Mouse (Mus musculus) erythroblast, embryonic 14.5 days (primary cell): ENCODE results near the gene Apmap. TPM values are rescaled to one million over a fixed set of nuclear protein-coding genes. Genes with fewer than 3 reads are reported as not detected.

Experiments
- H3K27me3 ChIP-seq: 2 replicates; pipeline ENCODE4 v1.6.1; 2012; ENCODE audit warnings: inconsistent platforms; ENCODE audit not compliant: control insufficient read depth
- H3K36me3 ChIP-seq: 2 replicates; pipeline ENCODE4 v1.6.1; 2012; ENCODE audit warnings: mild to moderate bottlenecking, inconsistent platforms; ENCODE audit not compliant: control insufficient read depth
- H3K4me1 ChIP-seq: 2 replicates; pipeline ENCODE4 v1.6.1; 2012; ENCODE audit warnings: inconsistent platforms; ENCODE audit not compliant: control insufficient read depth
- H3K4me3 ChIP-seq: replicated peaks from 2 replicates; pipeline ENCODE3; 2012; ENCODE audit warnings: moderate library complexity, mild to moderate bottlenecking, inconsistent platforms
- H3K9me3 ChIP-seq: 2 replicates; pipeline ENCODE4 v1.6.1; 2012; ENCODE audit warnings: low read length, inconsistent platforms, mixed read lengths; ENCODE audit not compliant: control insufficient read depth
- GATA1 ChIP-seq: IDR thresholded peaks from 2 replicates; pipeline ENCODE4 v1.6.1; 2012; ENCODE audit warnings: low read length, inconsistent platforms, mixed read lengths
- TAL1 ChIP-seq: IDR thresholded peaks from 3 replicates; pipeline ENCODE4 v1.6.1; 2012; ENCODE audit warnings: low read length, inconsistent platforms, mixed read lengths
- polyA plus RNA-seq: library from polyadenylated mRNA; stranded (reverse); fragments of >175 nt; gene quantifications from 2 replicates; pipeline ENCODE4 v1.2.3, GENCODE M21; 2012

The Apmap gene
- polyA plus RNA-seq, 1 experiment, result 3.3 TPM

DNA sequence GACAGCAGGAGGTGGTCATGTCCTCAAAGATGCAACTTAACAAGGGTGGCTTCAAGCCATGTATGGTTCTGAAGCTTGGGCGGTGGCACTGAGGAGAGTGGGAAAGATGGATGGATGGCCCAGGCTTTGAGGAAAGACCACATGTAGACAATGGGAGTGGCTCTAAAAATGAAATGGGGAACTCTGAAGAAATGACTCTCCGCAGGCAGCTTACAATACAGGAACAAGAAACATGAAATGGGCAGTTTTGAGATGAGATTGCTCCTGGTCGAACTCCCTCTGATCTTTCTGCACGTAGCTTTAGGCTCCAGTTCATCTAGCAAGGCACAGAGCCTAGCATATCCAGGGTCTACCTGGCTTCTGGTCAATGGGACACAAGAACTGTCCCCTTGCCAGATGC is 20.9 kb upstream of the Apmap start:
- peaks cover 91% of the 10 kb centered on the region for H3K36me3 ChIP-seq
- no peaks in the 10 kb centered on the region for H3K9me3 ChIP-seq
- no peak for TF ChIP-seq TAL1
- no peak for TF ChIP-seq GATA1
- peaks cover 4% of the 10 kb centered on the region for H3K4me1 ChIP-seq
- no peaks in the 10 kb centered on the region for H3K27me3 ChIP-seq
- H3K4me3 ChIP-seq, result no peak overlapping the region

DNA sequence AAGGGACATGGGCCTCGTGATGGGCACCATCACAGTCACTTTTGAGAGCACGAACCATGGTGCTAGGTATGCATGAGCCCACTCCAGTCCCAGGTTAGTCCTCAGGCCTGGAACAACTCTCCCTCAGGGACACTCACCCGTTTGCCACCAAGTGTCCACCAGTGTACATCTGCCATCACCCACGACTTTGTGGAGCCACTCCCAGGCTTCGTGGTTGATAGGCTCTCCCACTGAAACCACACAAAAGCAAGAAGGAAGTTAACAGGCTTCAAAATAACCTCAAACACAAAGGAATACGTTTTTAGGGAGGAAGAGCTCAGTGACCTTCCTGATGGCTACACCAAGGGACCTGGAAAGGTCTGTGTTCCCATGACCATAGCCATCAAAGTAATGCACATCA is 18.8 kb upstream of the Apmap start:
- Histone ChIP-seq H3K4me3 (no peak overlapping the region), H3K27me3 (no peaks in the 10 kb centered on the region), H3K36me3 (peaks cover 95% of the 10 kb centered on the region), H3K9me3 (no peaks in the 10 kb centered on the region), H3K4me1 (peaks cover 2% of the 10 kb centered on the region; the same call in 1 of the 2 replicates)
- TF ChIP-seq GATA1 (no peak), TAL1 (no peak)

DNA sequence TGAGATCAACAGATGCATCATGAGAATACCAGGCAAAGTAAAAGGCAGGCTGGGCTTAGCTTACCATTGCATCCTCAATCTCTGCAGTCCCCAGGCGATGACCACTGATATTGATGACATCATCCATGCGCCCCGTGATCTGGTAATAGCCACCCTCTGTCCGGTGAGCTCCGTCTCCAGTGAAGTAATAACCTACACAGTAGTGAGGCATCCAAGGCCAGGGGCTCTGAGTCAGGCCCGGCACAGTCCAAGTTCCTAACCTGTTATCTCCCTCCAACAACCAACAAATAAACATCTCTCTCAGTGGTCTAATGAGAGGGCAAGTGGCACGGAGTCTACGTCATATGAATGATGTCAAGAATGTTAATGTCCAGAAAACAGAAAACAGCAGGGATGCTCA is 16.6 kb upstream of the Apmap start:
- peaks cover 99% of the 10 kb centered on the region for H3K36me3 ChIP-seq
- no peaks in the 10 kb centered on the region for H3K9me3 ChIP-seq
- no peaks in the 10 kb centered on the region for H3K4me1 ChIP-seq
- TF ChIP-seq GATA1 (no peak), TAL1 (no peak)
- no peak overlapping the region for H3K4me3 ChIP-seq
- no peaks in the 10 kb centered on the region for H3K27me3 ChIP-seq

- H3K36me3 ChIP-seq, result peaks cover 99% of the 10 kb centered on the region
- TF ChIP-seq GATA1 (no peak), TAL1 (no peak)
- H3K4me3 ChIP-seq, result no peak overlapping the region
- H3K4me1 ChIP-seq, result no peaks in the 10 kb centered on the region
- no peaks in the 10 kb centered on the region for H3K27me3 ChIP-seq
- no peaks in the 10 kb centered on the region for H3K9me3 ChIP-seq
Measured at GRCm38 (mm10) chr2:150623957-150624356, 15.6 kb upstream of the Apmap start.

- no peak overlapping the region for H3K4me3 ChIP-seq
- H3K27me3 ChIP-seq, result no peaks in the 10 kb centered on the region
- no peaks in the 10 kb centered on the region for H3K9me3 ChIP-seq
- H3K36me3 ChIP-seq, result peaks cover 100% of the 10 kb centered on the region
- no peak for TF ChIP-seq TAL1
- H3K4me1 ChIP-seq, result no peaks in the 10 kb centered on the region
Measured at GRCm38 (mm10) chr2:150621698-150622097, 13.3 kb upstream of the Apmap start.

GRCm38 (mm10) chr2:150610097-150610496 is 1.7 kb upstream of the Apmap start:
- TF ChIP-seq TAL1 (no peak), GATA1 (no peak)
- Histone ChIP-seq H3K27me3 (no peaks in the 10 kb centered on the region), H3K4me3 (no peak overlapping the region), H3K9me3 (no peaks in the 10 kb centered on the region), H3K4me1 (peaks cover 38% of the 10 kb centered on the region), H3K36me3 (peaks cover 2% of the 10 kb centered on the region; the same call in 1 of the 2 replicates)

GRCm38 (mm10) chr2:150608872-150609560 is 649 bp upstream of the Apmap start:
- Histone ChIP-seq H3K4me1 (peaks cover 38% of the 10 kb centered on the region), H3K9me3 (no peaks in the 10 kb centered on the region), H3K36me3 (peaks cover 10% of the 10 kb centered on the region), H3K4me3 (peak overlapping the region; percentile 82), H3K27me3 (no peaks in the 10 kb centered on the region)
- no peak for TF ChIP-seq GATA1
- no peak for TF ChIP-seq TAL1

- Histone ChIP-seq H3K36me3 (peaks cover 16% of the 10 kb centered on the region), H3K4me3 (peak overlapping the region; percentile 82), H3K27me3 (no peaks in the 10 kb centered on the region), H3K4me1 (peaks cover 38% of the 10 kb centered on the region), H3K9me3 (no peaks in the 10 kb centered on the region)
- TF ChIP-seq GATA1, result no peak
- no peak for TF ChIP-seq TAL1
Measured at GRCm38 (mm10) chr2:150607086-150607485, 1.3 kb downstream of the Apmap start.

GRCm38 (mm10) chr2:150604802-150605201 is 3.6 kb downstream of the Apmap start:
- H3K27me3 ChIP-seq, result no peaks in the 10 kb centered on the region

GRCm38 (mm10) chr2:150602166-150602565 is 6.2 kb downstream of the Apmap start:
- Histone ChIP-seq H3K36me3 (peaks cover 33% of the 10 kb centered on the region), H3K4me1 (peaks cover 4% of the 10 kb centered on the region)
- no peak for TF ChIP-seq TAL1

More at GRCm38 (mm10) chr2:150604802-150605201, 3.6 kb downstream of the Apmap start:
- H3K4me3 ChIP-seq, result no peak overlapping the region
- TF ChIP-seq TAL1 (no peak), GATA1 (no peak)
- H3K4me1 ChIP-seq, result peaks cover 30% of the 10 kb centered on the region
- H3K9me3 ChIP-seq, result no peaks in the 10 kb centered on the region
- H3K36me3 ChIP-seq, result peaks cover 22% of the 10 kb centered on the region

More at GRCm38 (mm10) chr2:150602166-150602565, 6.2 kb downstream of the Apmap start:
- Histone ChIP-seq H3K9me3 (no peaks in the 10 kb centered on the region), H3K27me3 (no peaks in the 10 kb centered on the region), H3K4me3 (no peak overlapping the region)
